Mouse (Mus musculus) olfactory bulb, adult 2 months (tissue): ENCODE results near the gene Tollip.

Experiments
- CTCF ChIP-seq: fragments of 200-500 bp; IDR thresholded peaks from 2 replicates; pipeline ENCODE4 v1.5.1; 2012; ENCODE audit warnings: low read depth, mild to moderate bottlenecking, low read length, moderate library complexity; ENCODE audit not compliant: insufficient read depth
- POLR2A ChIP-seq: fragments of 200-500 bp; IDR thresholded peaks from 2 replicates; pipeline ENCODE4 v1.6.1; 2012; ENCODE audit warnings: mild to moderate bottlenecking, low read depth, low read length, moderate library complexity; ENCODE audit not compliant: insufficient read depth

DNA sequence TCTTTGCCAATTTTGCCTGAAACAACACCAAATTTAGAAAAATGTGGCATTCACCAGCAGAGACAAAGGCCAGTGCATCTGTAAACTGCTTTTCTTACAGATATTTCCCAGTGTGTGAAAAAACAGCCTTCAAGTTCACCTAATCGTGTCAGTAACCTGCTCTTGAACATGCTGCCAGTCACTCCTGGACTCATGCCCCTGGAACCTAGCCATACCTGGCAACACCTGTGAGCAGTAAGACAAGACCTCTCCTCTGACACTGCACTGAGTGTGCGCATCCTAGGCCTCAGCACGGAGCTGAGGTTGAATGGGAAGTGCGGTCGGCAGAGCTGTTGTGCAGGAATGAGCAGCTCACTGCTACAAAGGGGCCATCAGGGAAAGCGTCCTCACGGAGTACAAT is 26.2 kb downstream of the Tollip start:
- TF ChIP-seq CTCF, result no peak
- TF ChIP-seq POLR2A, result no peak
